ENCODE assay signal across 19 mouse cellular contexts in genomic region chr7:46144061-46144460, GRCm38 (mm10). TPM values are rescaled to one million over a fixed set of nuclear protein-coding genes. Genes with fewer than 3 reads are reported as not detected.
DNase-seq lines count a peak whose midpoint lies in the region; ATAC-seq and TF ChIP-seq lines count a peak whose summit lies in the region.
"Had no signal": no experiment of that assay in that cellular context is flagged by ENCODE, and none has a peak within 500 bp of the region (broad histone marks: within the 10 kb centered on the region; RNA-seq: fewer than 3 reads in every experiment).

No protein-coding gene starts in this region.

- no peak overlapping the region for H3K9ac ChIP-seq in midbrain, embryonic 15.5 days
- H3K9ac ChIP-seq in midbrain, embryonic 11.5 days (ENCODE audit: low read length), result no peak overlapping the region
- no peak overlapping the region for H3K9ac ChIP-seq in hindbrain, embryonic 15.5 days
- no peak overlapping the region; the same call in 1 of the 2 replicates for H3K9ac ChIP-seq in intestine, postnatal 0 days (ENCODE audit: low read depth, low read length)
- H3K9ac ChIP-seq: heart, embryonic 12.5 days; limb, embryonic 15.5 days; stomach, embryonic 15.5 days had no signal

- H3K27ac ChIP-seq in midbrain, embryonic 15.5 days, result peak overlapping the region; percentile 36; the same call in 1 of the 2 replicates
- no peak overlapping the region for H3K27ac ChIP-seq in midbrain, embryonic 11.5 days (ENCODE audit: low read depth, low read length)
- no peak overlapping the region; the same call in 1 of the 2 replicates for H3K27ac ChIP-seq in hindbrain, embryonic 15.5 days (replicated peaks)
- no peak overlapping the region for H3K27ac ChIP-seq in layer of hippocampus, adult 2 months
- no peak overlapping the region for H3K27ac ChIP-seq in intestine, postnatal 0 days (ENCODE audit: low read depth, low read length)
- H3K27ac ChIP-seq: limb, embryonic 15.5 days; stomach, embryonic 15.5 days had no signal

- no peak overlapping the region for H3K4me3 ChIP-seq in midbrain, embryonic 15.5 days
- H3K4me3 ChIP-seq in midbrain, embryonic 11.5 days (ENCODE audit: low read depth, low read length), result no peak overlapping the region
- no peak overlapping the region for H3K4me3 ChIP-seq in hindbrain, embryonic 15.5 days
- H3K4me3 ChIP-seq in layer of hippocampus, adult 2 months, result no peak overlapping the region
- no peak overlapping the region for H3K4me3 ChIP-seq in intestine, postnatal 0 days (ENCODE audit: low read depth, low read length)
- H3K4me3 ChIP-seq: heart, embryonic 12.5 days; limb, embryonic 15.5 days; megakaryocyte, embryonic 14.5 days; stomach, embryonic 15.5 days had no signal

- WGBS in midbrain, embryonic 15.5 days, result 70% methylated on average over 8 of the region's 8 CpGs
- 85% methylated on average over 8 of the region's 8 CpGs for whole genome bisulfite sequencing in midbrain, embryonic 11.5 days
- WGBS in hindbrain, embryonic 15.5 days, result 50% methylated on average over 8 of the region's 8 CpGs
- 80% methylated on average over 8 of the region's 8 CpGs for WGBS in intestine, postnatal 0 days

- TF ChIP-seq CTCF in layer of hippocampus, adult 2 months (conservative IDR thresholded peaks at IDR 0.05), result no peak
- no peak for TF ChIP-seq CTCF in intestine, postnatal 0 days (IDR thresholded peaks at IDR 0.05; ENCODE audit: low read depth)

- peaks cover 16% of the 10 kb centered on the region for H3K4me1 ChIP-seq in midbrain, embryonic 15.5 days
- H3K4me1 ChIP-seq in midbrain, embryonic 11.5 days (ENCODE audit: control insufficient read depth, insufficient read depth, low read length), result no peaks in the 10 kb centered on the region
- H3K4me1 ChIP-seq in hindbrain, embryonic 15.5 days (replicated peaks), result peaks cover 10% of the 10 kb centered on the region; the same call in 1 of the 2 replicates
- no peaks in the 10 kb centered on the region for H3K4me1 ChIP-seq in intestine, postnatal 0 days (replicated peaks; ENCODE audit: control insufficient read depth, insufficient read depth, low read length)
- H3K4me1 ChIP-seq: heart, embryonic 12.5 days; limb, embryonic 15.5 days; megakaryocyte, embryonic 14.5 days; stomach, embryonic 15.5 days had no signal

- ATAC-seq in midbrain, embryonic 15.5 days (replicated peaks), result no peak
- ATAC-seq in midbrain, embryonic 11.5 days (ENCODE audit: low FRiP score), result no peak
- peak; percentile 52; the same call in 1 of the 2 replicates for ATAC-seq in hindbrain, embryonic 15.5 days (ENCODE audit: low FRiP score, low read depth)
- no peak for ATAC-seq in intestine, postnatal 0 days
- ATAC-seq: forebrain, embryonic 16.5 days had no signal

- H3K9me3 ChIP-seq in midbrain, embryonic 15.5 days, result no peaks in the 10 kb centered on the region
- H3K9me3 ChIP-seq in midbrain, embryonic 11.5 days (ENCODE audit: control insufficient read depth, low read length), result no peaks in the 10 kb centered on the region
- no peaks in the 10 kb centered on the region for H3K9me3 ChIP-seq in hindbrain, embryonic 15.5 days
- H3K9me3 ChIP-seq in intestine, postnatal 0 days (ENCODE audit: control insufficient read depth), result no peaks in the 10 kb centered on the region
- H3K9me3 ChIP-seq: heart, embryonic 12.5 days; limb, embryonic 15.5 days; stomach, embryonic 15.5 days had no signal

- H3K27me3 ChIP-seq in midbrain, embryonic 15.5 days (replicated peaks), result no peaks in the 10 kb centered on the region
- no peaks in the 10 kb centered on the region for H3K27me3 ChIP-seq in midbrain, embryonic 11.5 days (ENCODE audit: control insufficient read depth, insufficient read depth, low read length)
- no peaks in the 10 kb centered on the region for H3K27me3 ChIP-seq in hindbrain, embryonic 15.5 days
- no peaks in the 10 kb centered on the region for H3K27me3 ChIP-seq in intestine, postnatal 0 days (replicated peaks; ENCODE audit: control insufficient read depth, insufficient read depth, low read length)
- H3K27me3 ChIP-seq: limb, embryonic 15.5 days; stomach, embryonic 15.5 days had no signal

- no peaks in the 10 kb centered on the region for H3K36me3 ChIP-seq in midbrain, embryonic 15.5 days (replicated peaks)
- no peaks in the 10 kb centered on the region for H3K36me3 ChIP-seq in midbrain, embryonic 11.5 days (ENCODE audit: control insufficient read depth, insufficient read depth, low read length)
- H3K36me3 ChIP-seq in hindbrain, embryonic 15.5 days, result no peaks in the 10 kb centered on the region
- H3K36me3 ChIP-seq in intestine, postnatal 0 days (ENCODE audit: control insufficient read depth, insufficient read depth), result no peaks in the 10 kb centered on the region
- H3K36me3 ChIP-seq: heart, embryonic 12.5 days; limb, embryonic 15.5 days; stomach, embryonic 15.5 days had no signal

- no peak for DNase-seq in midbrain, embryonic 11.5 days (ENCODE audit: low spot score, missing footprints)
- peak; percentile 52 to 53 for DNase-seq in cerebellum, postnatal 14 days
- no peak for DNase-seq in layer of hippocampus, adult 2 months (ENCODE audit: low spot score in 2 of 2)
- no peak for DNase-seq in layer of hippocampus, adult 11-12 months (ENCODE audit: low spot score)
- DNase-seq: adrenal gland, postnatal 36 days; heart, postnatal 4 days; kidney, adult 18-20 months; kidney, postnatal 10 days; layer of hippocampus, adult 9-11 months; lung, postnatal 10 days had no signal

- no peak overlapping the region for H3K4me2 ChIP-seq in midbrain, embryonic 15.5 days
- H3K4me2 ChIP-seq in midbrain, embryonic 11.5 days, result no peak overlapping the region
- H3K4me2 ChIP-seq in hindbrain, embryonic 15.5 days, result no peak overlapping the region
- no peak overlapping the region for H3K4me2 ChIP-seq in intestine, postnatal 0 days (replicated peaks; ENCODE audit: low read depth)
- H3K4me2 ChIP-seq: heart, embryonic 12.5 days; limb, embryonic 15.5 days; stomach, embryonic 15.5 days had no signal

RNA-seq across cellular contexts. Expression of gene Abcc8, which starts 35.8 kb away (rescaled TPM):
- polyA plus RNA-seq in midbrain, embryonic 15.5 days (2015; fragmentation: Nextera tagmentation; extraction: Ambion mirVana), result 5.8 and 9.3 TPM in 2 replicates
- polyA plus RNA-seq in midbrain, embryonic 11.5 days (2014; fragmentation: Nextera tagmentation; extraction: Ambion mirVana), result 0.46 and 0.49 TPM in 2 replicates
- 6.9 and 11.4 TPM in 2 replicates for polyA plus RNA-seq in hindbrain, embryonic 15.5 days (2015; fragmentation: Nextera tagmentation; extraction: Ambion mirVana)
- total RNA-seq in layer of hippocampus, adult 2 months (2021), result 10 to 100 TPM; 52.2 to 63.1 TPM
- polyA plus RNA-seq in intestine, postnatal 0 days (2015; fragmentation: Nextera tagmentation; extraction: Ambion mirVana), result 0.95 and 1.8 TPM in 2 replicates

RNA-seq across cellular contexts. Expression of gene Kcnj11, which starts 43.5 kb away (rescaled TPM):
- polyA plus RNA-seq in midbrain, embryonic 15.5 days (2015; fragmentation: Nextera tagmentation; extraction: Ambion mirVana), result 2.3 and 2.4 TPM in 2 replicates
- 0.07 and 0.49 TPM in 2 replicates for polyA plus RNA-seq in midbrain, embryonic 11.5 days (2014; fragmentation: Nextera tagmentation; extraction: Ambion mirVana)
- 2.5 and 3.3 TPM in 2 replicates for polyA plus RNA-seq in hindbrain, embryonic 15.5 days (2015; fragmentation: Nextera tagmentation; extraction: Ambion mirVana)
- total RNA-seq in layer of hippocampus, adult 2 months (2021), result 10 to 100 TPM; 34.2 to 37.4 TPM
- polyA plus RNA-seq in intestine, postnatal 0 days (2015; fragmentation: Nextera tagmentation; extraction: Ambion mirVana), result 0.21 and 0.24 TPM in 2 replicates
- polyA plus RNA-seq: spleen, adult 2 months had no signal

Comparison
In these comparisons a context has a peak if more than half of its experiments do, and no peak if none do; other contexts are left out.
1. DNase-seq: peak in cerebellum, postnatal 14 days (2 of 2); none in midbrain, embryonic 11.5 days (single experiment), layer of hippocampus, adult 2 months (0 of 2) and layer of hippocampus, adult 11-12 months (single experiment).